Mouse (Mus musculus) monocyte, adult 5-6 weeks (primary cell): ENCODE results near the gene Psd4. TPM values are rescaled to one million over a fixed set of nuclear protein-coding genes. Genes with fewer than 3 reads are reported as not detected.

Experiments used
- total RNA-seq: library from RNA; stranded (forward); fragments of 200-1000, 200-491, 200-594 nt; gene quantifications from 3 replicates; pipeline ENCODE4 v1.2.3, GENCODE M21; 2017

Gene Psd4
- total RNA-seq, 1 experiment from 2014 or later, result 70.8 TPM

Other genes with a start within 250 kb of the Psd4 start
- gene Il1f8, start 214.4 kb upstream of the Psd4 start, total RNA-seq, result not detected in 3 replicates
- not detected in 3 replicates for gene Il1f9, start 181.1 kb upstream of the Psd4 start, total RNA-seq
- not detected in 3 replicates for gene Il1f6, start 152.2 kb upstream of the Psd4 start, total RNA-seq
- gene Il1f5, start 90.6 kb upstream of the Psd4 start, total RNA-seq, result not detected in 3 replicates
- gene Il1f10, start 76.4 kb upstream of the Psd4 start, total RNA-seq, result not detected in 3 replicates
- gene Il1rn, start 30.7 kb upstream of the Psd4 start, total RNA-seq, result 5.8 to 12.4 TPM (median 8.9 TPM) in 3 replicates
- gene Pax8, start 108.0 kb downstream of the Psd4 start, total RNA-seq, result not detected in 3 replicates